Mouse (Mus musculus) gonadal fat pad, adult 2 months (tissue): ENCODE measurements around the gene Lama4. TPM values are rescaled to one million over a fixed set of nuclear protein-coding genes. Genes with fewer than 3 reads are reported as not detected.

Source experiments
- DNase-seq: peaks from one replicate; pipeline ENCODE4 v3.0.0-alpha.2; 2012; ENCODE audit warnings: low read depth
- polyA plus RNA-seq: library from polyadenylated mRNA; depleted of rRNA; stranded (reverse); fragments of >200 nt; gene quantifications from 2 replicates; pipeline ENCODE4 v1.2.3, GENCODE M21; 2012

Gene Lama4
- polyA plus RNA-seq, 1 experiment = 63.2 TPM

DNA sequence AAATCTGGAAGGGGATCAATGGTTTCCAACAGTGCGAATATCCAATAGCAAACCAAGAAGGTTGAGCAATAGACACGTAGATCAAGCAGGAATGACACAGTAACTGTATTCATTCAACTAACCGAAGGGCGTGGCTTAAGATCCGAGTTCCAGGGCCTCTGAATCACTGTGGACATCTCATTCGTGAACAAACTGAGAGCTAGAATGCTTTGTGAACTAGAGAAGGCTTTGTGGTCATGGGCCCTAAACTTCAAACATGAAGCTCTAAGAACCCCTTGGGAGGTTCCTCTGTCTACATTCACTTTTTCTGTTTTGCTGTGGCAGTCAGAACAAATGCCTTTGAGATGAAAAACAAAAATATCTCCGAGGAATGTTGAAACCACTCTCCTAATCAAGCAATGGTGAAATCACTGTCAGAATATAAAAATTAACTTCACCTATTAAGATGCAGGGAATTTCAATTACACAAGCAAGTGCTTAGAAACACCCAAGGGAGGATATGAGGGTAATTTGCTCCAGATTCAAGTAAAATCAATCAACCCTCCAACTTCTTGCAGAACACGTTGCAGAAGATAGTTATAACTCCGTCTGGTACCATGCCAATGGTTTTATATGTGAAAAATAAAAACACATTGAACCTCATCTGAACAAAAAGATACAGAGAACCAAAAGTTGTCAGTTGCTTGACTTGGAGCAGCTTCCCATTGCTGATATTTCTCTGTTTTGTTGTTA is 29.6 kb downstream of the Lama4 start:
- no peak for DNase-seq

DNA sequence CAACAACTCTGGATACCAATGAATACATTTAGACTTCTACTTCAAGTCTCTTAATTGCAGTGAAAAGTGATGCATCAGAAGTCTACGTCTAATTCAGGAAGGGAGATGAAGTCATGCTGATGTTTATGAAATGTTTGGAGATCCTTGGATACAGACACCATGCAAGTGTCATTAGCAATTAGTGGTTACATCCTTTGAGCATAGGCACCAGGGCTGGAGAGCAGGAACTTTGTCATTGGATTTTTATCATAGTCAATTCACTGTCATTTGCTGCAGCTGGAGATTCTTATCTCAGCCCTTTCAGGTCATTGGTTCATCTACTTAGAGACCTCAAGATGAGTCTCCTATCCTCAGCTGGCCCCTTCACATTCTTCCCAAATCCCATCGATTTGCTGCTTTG is 30.6 kb downstream of the Lama4 start:
- no peak for DNase-seq

DNA sequence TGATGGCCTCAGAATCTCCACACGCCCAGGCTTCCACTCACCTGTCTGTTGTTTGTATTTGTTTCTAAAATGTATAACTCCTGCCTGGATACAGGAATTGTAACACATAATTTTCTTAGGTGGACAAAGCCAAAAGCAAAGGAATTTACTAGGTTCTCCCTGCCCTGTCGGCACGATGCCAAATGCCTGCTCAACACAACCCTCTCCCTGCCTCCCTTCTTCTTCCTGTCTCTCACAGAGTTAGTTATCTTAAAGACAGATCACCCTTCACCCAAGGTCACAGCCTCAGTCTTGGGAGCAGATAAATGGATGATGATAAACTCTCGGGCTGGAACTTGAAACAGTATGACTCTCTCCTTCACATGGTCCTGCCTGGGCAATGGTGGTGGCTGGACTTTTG is 35.6 kb downstream of the Lama4 start:
- no peak for DNase-seq

DNA sequence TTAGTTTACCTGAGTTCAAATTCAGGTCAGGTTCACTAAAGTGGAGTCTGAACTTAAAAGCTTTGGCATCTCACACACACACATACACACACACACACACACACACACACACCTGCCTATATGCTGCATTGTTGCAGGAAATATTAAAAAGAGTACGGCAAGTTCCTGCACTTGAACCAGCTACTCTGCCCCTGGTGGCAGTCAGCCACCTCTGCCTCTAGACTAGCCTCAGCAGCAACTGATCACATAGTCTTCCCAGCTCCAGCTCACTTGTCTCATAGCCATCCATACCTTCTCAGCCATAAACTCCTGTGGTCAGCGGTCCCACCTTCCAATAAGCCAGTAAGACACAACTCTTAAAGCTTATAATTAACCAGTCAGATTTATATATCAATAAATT is 37.2 kb downstream of the Lama4 start:
- no peak for DNase-seq

DNA sequence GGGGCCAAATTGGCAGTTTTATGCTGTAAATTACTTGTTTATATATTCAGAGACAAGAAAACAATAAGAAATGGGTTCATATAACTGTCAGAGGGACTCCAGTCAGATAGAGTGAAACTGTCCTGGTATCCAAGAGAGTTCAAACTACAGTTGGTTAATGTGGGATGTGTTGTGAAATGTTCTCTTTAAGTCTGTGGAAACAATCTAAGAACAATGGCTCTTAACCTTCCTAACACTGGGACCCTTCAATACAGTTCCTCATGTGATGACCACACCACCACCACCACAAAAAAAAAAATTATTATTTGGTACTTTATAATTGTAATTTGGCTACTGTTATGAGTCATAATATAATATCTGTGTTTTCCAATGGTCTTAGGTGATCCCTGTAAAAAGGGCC is 38.2 kb downstream of the Lama4 start:
- DNase-seq = no peak

DNA sequence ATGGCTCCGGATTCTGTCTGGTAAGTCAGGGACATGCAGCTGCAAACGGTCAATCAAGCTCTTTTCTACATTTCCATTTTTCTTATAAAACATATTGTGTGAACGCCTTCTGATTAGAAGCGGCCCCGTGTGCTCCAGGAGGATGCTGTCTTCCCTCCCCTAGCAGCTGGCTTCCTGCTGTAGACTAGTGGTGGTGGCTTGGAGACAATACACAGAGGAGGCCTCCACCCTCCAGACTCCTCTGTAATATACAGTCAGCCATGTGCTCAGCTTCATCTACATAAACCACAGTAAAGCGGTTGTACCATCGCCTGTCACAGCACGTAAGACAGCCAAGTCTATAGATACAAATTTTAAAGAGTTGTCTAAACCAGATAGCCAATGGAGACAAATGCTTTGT is 40.2 kb downstream of the Lama4 start:
- DNase-seq = no peak

DNA sequence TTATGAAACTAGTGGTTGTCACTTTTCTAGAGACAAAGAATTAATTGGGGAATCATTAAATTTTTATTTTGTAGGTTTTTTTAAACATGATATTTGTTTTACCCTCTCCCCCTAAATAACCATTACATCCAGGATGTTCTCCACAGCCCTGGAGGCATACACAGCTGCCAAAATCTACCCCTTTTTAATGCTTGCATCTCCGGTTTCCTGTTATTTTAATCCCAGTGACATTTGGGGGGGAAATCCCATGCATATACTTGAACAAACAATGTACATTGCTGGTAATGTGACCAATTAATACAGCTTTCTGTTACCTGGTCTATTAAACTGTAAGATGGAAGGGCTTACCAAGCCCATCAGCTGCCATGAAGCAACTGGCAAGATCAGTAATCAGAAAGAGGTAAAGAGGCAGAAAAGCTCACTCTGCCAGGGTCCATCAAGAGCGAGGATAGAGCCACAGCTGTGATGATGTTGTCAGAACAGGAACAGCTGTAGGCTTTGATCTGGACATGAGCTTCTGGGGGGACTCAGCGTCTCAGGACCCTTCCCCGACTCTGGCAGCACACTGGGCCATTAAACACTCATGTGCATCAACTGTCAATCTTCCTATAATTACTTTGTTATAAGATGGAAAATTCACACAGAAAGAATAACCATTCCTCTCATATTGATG is 41.3 kb downstream of the Lama4 start:
- DNase-seq = no peak

DNA sequence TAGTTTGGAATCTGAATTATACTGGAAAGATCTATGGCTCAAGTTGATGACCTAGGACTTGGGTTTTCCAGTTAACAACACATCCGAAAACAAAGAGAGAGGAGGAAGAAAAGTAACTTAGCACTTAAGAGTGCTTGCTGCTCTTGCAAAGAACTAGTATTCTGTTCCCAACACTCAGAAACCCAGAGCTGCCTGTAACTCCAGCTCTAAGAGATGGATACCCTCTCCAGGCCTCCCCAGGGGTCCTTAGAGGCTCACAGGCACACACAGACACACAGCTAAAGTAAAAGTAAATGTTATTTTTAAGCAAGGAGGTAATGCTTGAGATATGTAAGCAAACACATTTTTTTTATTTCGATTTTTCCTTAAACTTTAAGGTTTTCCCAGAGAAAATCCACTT is 49.5 kb downstream of the Lama4 start:
- no peak for DNase-seq

DNA sequence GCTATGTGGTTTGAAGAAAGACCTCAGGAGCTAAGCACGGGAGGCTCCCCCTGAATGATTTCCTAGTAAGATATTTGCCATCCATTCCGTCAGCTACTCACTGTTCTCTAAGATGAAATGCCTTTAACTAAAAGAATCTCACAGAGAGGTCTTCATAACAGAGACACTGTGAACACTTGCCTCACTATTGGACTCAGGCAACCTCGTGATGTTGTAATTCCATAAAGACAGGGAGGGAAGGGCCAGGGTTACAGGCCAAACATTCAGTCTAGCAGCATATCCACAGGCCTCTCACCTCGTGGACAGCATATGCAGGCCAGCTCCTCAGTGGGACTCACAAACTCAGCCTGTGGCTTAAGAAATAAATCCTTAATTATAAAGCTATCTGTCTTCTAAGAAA is 52.7 kb downstream of the Lama4 start:
- DNase-seq = no peak

DNA sequence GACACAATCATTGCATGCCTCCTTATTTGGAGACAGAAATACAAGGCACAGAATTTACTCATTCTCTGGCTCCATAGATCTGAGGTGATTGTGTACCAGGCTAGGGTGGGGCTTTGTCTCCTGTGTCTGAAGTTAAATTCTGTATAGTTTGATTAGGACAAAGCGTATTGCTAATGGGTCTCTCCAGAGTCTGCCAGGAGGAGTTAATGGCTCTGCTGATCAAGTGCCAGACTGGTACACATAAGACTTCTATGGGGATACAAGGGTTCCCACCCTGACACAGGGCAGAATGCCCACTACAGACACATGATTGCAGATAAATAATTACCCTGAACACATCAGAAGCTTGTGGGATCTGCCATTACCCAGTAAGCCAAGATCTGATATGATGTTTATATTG is 53.3 kb downstream of the Lama4 start:
- DNase-seq = no peak

DNA sequence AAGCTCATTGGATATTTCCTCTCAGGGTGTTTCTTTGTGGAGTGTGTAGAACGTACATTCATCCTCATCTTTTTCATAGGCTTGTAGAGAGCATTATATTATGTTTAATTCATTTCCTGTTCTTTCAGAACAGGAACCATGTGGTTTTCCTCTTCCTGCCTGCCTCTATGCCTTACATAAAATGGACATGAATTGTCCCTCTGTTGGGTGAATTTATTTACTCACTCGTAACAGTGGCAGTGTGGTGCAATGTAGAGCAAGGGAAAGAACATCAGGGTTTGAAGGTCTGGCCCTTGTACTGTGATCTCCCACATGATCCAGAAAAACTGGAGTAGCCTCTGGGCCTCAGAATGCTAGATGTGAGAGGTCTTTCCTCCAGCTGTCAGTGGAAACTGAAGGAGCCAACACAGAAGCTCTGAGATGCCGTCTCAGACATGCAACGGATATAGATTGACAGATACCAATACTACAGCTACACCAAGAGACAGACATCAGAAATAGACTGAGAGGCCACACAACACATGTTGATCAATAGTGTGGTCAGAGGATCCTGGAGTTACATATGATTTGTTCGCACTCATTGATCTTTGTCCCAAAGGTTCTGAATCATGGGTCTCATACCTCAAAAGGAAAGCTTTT is 58.4 kb downstream of the Lama4 start:
- DNase-seq = no peak

DNA sequence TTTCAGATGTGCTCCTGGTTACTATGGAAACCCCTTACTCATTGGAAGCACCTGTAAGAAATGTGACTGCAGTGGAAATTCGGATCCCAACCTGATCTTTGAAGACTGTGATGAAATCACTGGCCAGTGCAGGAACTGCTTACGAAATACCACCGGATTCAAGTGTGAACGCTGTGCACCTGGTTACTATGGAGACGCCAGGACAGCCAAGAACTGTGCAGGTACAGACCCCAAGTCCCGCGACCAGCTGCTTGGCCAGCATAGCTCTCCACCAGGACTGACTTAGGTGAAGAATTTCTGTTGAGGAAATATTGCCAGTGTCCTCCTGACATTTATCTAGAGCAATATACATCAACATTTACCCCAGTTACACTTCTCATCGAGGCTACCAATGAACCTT is 61.2 kb downstream of the Lama4 start:
- no peak for DNase-seq

DNA sequence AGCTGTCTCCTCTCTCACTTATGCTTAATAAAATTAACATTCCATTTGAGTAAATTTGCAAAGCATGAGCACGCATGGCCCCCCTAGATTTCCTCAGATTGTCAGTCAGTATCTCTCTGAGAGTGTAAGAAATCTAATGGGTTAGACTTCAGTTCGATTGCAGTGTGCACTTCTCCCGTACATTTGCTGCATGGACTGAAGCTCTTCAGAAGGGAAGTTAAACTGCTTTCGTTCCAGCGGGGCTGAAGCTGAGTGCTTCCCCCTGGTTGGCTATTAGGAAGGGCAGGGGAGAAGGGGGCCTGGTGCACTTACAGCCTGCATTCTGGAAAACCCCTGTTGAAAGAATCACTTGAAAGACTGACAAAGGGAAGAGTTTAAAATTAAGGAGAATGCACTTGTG is 61.7 kb downstream of the Lama4 start:
- no peak for DNase-seq

DNA sequence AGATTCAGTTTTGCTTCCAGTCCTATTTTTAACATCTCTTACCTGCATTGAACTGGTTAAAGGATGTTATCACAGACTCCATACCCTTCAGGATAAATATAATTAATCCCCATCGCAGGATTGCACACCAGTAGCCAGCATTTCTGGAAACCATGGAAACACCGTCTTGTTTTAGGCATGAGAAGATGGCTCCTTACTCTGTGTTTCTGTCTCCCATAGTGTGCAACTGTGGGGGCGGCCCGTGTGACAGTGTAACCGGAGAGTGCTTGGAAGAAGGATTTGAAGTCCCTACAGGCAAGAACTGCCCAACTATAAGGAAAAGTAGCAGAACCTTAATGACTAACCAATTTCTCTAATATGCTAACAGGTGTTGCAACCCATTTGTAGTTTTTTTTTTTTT is 63.1 kb downstream of the Lama4 start:
- no peak for DNase-seq

DNA sequence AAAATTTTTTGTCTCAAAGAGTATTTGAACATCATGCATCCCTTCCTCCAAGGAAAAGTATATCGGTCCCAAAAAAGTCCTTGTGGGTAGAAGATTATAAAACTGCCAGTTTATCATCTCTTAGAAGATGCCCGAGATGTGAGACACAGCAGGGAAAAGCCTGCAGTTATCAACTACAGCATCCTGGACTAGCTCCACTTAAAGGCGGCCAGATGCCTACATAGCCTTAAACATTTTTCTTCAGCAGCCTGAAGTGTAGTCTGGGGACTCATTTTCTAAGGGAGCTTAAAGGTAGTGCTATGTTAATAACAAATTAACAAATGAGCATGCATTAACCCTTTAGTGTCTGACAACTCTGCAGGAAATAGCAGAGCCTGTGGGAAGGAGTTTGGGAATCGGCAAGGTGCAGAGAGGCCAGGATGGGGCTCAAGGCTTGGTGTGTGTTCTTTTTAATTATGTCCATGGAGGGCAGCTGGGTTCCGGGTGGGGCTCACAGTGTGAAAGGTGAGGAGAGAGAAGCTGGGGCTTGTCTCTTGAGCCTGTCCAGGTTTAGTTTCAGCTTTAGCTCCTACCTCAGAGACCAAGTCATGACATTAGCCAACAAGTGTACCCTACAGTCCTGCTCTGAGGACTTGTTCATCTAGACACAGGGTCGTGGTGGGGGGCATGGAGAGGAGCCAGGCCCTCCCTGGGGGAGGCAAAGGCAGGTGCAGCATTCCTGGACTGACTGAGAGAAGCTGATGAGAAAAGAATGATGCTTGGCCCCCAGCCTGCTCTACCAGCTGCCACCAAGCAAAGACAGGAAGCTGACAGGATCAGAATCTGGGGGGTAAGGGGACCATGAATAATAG is 64.2 kb downstream of the Lama4 start:
- no peak for DNase-seq

DNA sequence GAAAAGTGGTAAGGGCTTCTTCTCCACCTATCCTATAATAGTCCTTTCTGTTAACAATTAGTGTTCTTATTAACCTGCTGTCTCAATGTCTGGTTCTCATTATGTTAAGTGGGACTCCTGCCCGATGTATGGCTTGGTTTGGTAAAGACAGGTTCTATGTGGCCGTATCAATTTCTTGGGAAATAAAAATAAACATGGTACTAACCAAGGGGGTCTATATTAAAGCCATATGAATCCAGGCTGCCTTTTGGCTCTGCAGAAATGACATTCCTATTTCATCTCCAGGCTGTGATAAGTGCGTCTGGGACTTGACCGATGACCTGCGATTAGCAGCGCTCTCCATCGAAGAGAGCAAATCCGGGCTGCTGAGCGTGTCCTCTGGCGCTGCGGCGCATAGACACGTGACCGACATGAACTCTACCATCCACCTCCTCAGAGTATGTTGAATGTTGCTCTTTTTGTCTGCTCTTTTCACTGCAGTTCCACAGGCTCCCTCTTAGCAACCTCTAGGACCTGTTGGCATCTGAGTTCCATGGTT is 64.9 kb downstream of the Lama4 start:
- no peak for DNase-seq

DNA sequence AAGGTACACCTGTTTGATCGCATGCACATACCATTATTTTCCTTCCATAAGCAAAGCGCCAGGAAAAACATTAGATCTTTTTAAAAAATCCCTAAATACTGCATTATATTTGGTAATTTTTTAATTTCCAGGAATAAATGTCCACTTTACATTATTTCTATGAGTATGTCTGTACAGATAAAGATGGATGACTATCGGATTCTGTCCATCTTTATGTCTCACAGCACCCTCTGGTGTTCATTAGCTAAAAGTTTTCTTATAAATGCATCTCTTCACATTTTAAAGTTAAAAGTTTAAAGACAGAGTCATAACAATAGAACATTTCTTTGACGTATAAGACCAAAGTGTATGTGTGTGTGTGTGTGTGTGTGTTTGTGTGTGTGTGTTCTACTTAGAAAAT is 74.2 kb downstream of the Lama4 start:
- no peak for DNase-seq

DNA sequence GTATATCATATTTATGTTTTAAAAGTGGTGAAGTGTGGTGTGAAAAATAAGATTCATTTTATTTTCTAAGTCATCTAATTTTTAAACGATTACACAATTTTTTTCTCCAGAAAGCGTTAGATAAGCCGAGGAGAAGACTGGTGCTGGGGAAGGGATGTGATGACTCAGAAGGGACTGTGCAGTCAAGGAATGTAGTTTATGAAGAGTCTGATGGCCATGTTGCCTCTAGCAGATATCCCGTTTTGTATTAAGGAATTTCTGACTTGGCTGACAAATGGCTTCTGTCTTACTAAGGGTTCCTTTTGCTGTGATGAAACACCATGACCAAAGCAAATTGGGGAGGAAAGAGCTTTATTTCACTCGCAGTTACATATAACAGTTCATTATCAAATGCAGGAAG is 74.7 kb downstream of the Lama4 start:
- DNase-seq = no peak

DNA sequence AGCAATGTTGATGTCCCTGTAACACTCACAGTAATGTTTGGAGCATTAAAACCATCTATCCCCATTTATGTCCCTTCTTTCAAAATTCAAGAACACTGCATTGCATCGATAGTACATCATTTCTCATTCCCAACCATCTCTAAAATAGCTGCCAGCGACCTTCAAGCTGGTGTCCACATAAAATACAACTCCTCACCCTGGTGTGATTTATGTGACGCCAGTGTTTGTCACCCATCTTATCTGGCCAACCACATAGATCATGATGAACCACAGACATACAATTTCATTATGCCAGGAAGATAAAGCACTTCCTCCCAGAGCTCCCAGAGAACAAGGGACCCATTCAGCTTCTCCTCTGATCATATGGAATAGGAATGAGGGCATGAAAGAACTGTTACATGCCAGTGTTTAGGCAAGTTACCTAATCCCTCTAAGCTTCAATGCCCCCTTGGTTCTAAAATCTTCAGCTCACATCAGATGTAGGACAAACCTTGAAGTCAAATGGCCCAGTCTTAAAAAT is 79.2 kb downstream of the Lama4 start:
- no peak for DNase-seq

DNA sequence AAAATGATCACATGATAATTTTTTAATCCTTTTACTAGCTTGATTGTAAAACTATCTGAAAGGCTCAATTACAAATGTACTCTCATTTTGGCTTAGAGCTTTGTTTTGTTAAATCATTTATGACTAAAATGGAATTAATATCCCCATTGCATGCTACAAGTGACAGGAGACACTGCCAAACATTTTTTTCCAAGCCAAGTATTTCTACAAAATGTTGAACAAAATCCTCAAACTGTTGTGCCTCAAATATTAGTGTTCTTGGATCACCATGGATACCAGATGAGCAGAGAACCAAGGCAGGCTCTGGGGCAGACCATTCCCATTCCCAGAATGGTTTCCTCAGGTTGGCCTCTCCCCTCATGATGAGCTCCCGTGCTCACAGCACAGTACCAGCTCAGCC is 79.8 kb downstream of the Lama4 start:
- no peak for DNase-seq

DNA sequence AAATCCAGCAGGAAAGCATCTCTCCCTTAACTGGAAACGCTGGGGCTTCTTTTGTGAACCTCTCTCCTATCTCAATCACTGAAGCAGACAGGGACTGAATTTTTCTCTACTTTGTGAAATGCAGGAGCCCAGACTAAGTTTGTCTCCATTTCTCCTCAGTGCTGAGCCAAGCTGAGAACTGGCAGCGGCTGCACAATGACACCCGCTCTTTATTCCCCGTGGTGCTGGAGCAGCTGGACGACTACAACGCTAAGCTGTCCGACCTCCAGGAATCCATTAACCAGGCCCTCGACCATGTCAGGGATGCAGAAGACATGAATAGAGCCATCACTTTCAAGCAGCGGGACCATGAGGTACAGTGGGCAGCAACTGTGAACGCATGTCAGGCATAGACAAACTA is 82.5 kb downstream of the Lama4 start:
- DNase-seq = no peak
